Mouse (Mus musculus) thymus, adult 2 months (tissue): Measurements from ENCODE around the gene Sspn.

ENCODE experiments used
- CTCF ChIP-seq: fragments of 200-500 bp; IDR thresholded peaks from 2 replicates; pipeline ENCODE4 v1.5.1; 2012; ENCODE audit warnings: mild to moderate bottlenecking, control low read depth, low read length, moderate library complexity, borderline replicate concordance; ENCODE audit not compliant: control insufficient read depth, poor library complexity, insufficient read depth; ENCODE audit errors: extremely low read depth
- POLR2A ChIP-seq: fragments of 200-500 bp; IDR thresholded peaks from 2 replicates; pipeline ENCODE4 v1.6.1; 2012; ENCODE audit warnings: mild to moderate bottlenecking, low read length, control low read depth, moderate library complexity; ENCODE audit not compliant: control insufficient read depth, poor library complexity, insufficient read depth; ENCODE audit errors: extremely low read depth

- no peak for TF ChIP-seq CTCF
- no peak for TF ChIP-seq POLR2A
Observed at GRCm38 (mm10) chr6:145904616-145905015, 26.8 kb upstream of the Sspn start.
